Mouse (Mus musculus): Measurements from ENCODE around the gene Psme4.
"Not testable (repeated sequence)": the region's sequence is repeated elsewhere in the genome, so short reads cannot be mapped to it uniquely, and the experiment has no call there.

Psme4 gene

GRCm38 (mm10) chr11:30771267-30771903 is at the start of gene Psme4:
Gene Psme4 (plus strand): TSS chr11:30771726.
- DNase-seq (ENCODE audit: low read depth, low spot score) = peak; percentile 89

GRCm38 (mm10) chr11:30723438-30723837 is 48.1 kb upstream of the Psme4 start:
- DNase-seq (ENCODE audit: low read depth, low spot score) = no peak

GRCm38 (mm10) chr11:30730721-30731120 is 40.8 kb upstream of the Psme4 start:
- no peak for DNase-seq (ENCODE audit: low read depth, low spot score)

- no peak for DNase-seq (ENCODE audit: low read depth, low spot score)
Observed at GRCm38 (mm10) chr11:30733376-30733775, 38.1 kb upstream of the Psme4 start.

- no peak for DNase-seq (ENCODE audit: low read depth, low spot score)
Observed at GRCm38 (mm10) chr11:30743991-30744390, 27.5 kb upstream of the Psme4 start.

- DNase-seq (ENCODE audit: low read depth, low spot score) = no peak
Observed at GRCm38 (mm10) chr11:30748938-30749337, 22.6 kb upstream of the Psme4 start.

- DNase-seq (ENCODE audit: low read depth, low spot score) = no peak
Observed at GRCm38 (mm10) chr11:30749587-30749986, 21.9 kb upstream of the Psme4 start.

GRCm38 (mm10) chr11:30750039-30750823 is 21.3 kb upstream of the Psme4 start:
- DNase-seq (ENCODE audit: low read depth, low spot score) = no peak

- no peak for DNase-seq (ENCODE audit: low read depth, low spot score)
Observed at GRCm38 (mm10) chr11:30752956-30753355, 18.6 kb upstream of the Psme4 start.

GRCm38 (mm10) chr11:30754486-30754854 is 17.1 kb upstream of the Psme4 start:
- not testable (repeated sequence) for DNase-seq (ENCODE audit: low read depth, low spot score)

- no peak for DNase-seq (ENCODE audit: low read depth, low spot score)
Observed at GRCm38 (mm10) chr11:30754855-30755530, 16.5 kb upstream of the Psme4 start.

- no peak for DNase-seq (ENCODE audit: low read depth, low spot score)
Observed at GRCm38 (mm10) chr11:30761381-30761780, 10.1 kb upstream of the Psme4 start.

- no peak for DNase-seq (ENCODE audit: low read depth, low spot score)
Observed at GRCm38 (mm10) chr11:30761891-30762290, 9.6 kb upstream of the Psme4 start.

- no peak for DNase-seq (ENCODE audit: low read depth, low spot score)
Observed at GRCm38 (mm10) chr11:30765076-30765475, 6.5 kb upstream of the Psme4 start.

GRCm38 (mm10) chr11:30770817-30771216 is 709 bp upstream of the Psme4 start:
- no peak for DNase-seq (ENCODE audit: low read depth, low spot score)

GRCm38 (mm10) chr11:30771904-30772581 is 517 bp downstream of the Psme4 start:
- peak; percentile 54 for DNase-seq (ENCODE audit: low read depth, low spot score)

GRCm38 (mm10) chr11:30772777-30773417 is 1.4 kb downstream of the Psme4 start:
- no peak for DNase-seq (ENCODE audit: low read depth, low spot score)

- no peak for DNase-seq (ENCODE audit: low read depth, low spot score)
Observed at GRCm38 (mm10) chr11:30774638-30775037, 3.1 kb downstream of the Psme4 start.

GRCm38 (mm10) chr11:30777498-30777897 is 6.0 kb downstream of the Psme4 start:
- no peak for DNase-seq (ENCODE audit: low read depth, low spot score)

- no peak for DNase-seq (ENCODE audit: low read depth, low spot score)
Observed at GRCm38 (mm10) chr11:30780893-30781292, 9.4 kb downstream of the Psme4 start.

GRCm38 (mm10) chr11:30781612-30782011 is 10.1 kb downstream of the Psme4 start:
- no peak for DNase-seq (ENCODE audit: low read depth, low spot score)

- DNase-seq (ENCODE audit: low read depth, low spot score) = no peak
Observed at GRCm38 (mm10) chr11:30785497-30785896, 14.0 kb downstream of the Psme4 start.

All from embryo, embryonic 11.5 days (tissue).